Mouse (Mus musculus) hindbrain, embryonic 14.5 days (tissue): ENCODE measurements around the gene Ube2m. TPM values are rescaled to one million over a fixed set of nuclear protein-coding genes. Genes with fewer than 3 reads are reported as not detected.

ENCODE experiments used
- ATAC-seq: fragments of 200-750 bp; cut with Nextera tagmentation; 2 replicates; pipeline ENCODE4 v1.8.0; 2017; ENCODE audit warnings: moderate number of reproducible peaks, mild to moderate bottlenecking, moderate TSS enrichment, moderate library complexity; ENCODE audit not compliant: low FRiP score
- DNase-seq: peaks from one replicate; pipeline ENCODE4 v3.0.0-alpha.2; 2015; ENCODE audit warnings: low spot score
- H3K27ac ChIP-seq: fragments of 300-500 bp; sonication (generic); 2 replicates; pipeline ENCODE4 v1.5.1; 2014; ENCODE audit warnings: mild to moderate bottlenecking, moderate library complexity
- H3K27me3 ChIP-seq: fragments of 300-500 bp; sonication (generic); 2 replicates; pipeline ENCODE4 v1.6.1; 2014; ENCODE audit warnings: mild to moderate bottlenecking, low read length, mixed read lengths; ENCODE audit not compliant: control insufficient read depth, insufficient read depth
- H3K36me3 ChIP-seq: fragments of 300-500 bp; sonication (generic); replicated peaks from 2 replicates; pipeline ENCODE4 v1.6.1; 2014; ENCODE audit not compliant: control insufficient read depth, insufficient read depth
- H3K4me1 ChIP-seq: fragments of 300-500 bp; sonication (generic); replicated peaks from 2 replicates; pipeline ENCODE4 v1.6.1; 2014; ENCODE audit warnings: antibody characterized with exemption, low read length, mixed read lengths; ENCODE audit not compliant: control insufficient read depth, insufficient read depth
- H3K4me2 ChIP-seq: fragments of 300-500 bp; sonication (generic); replicated peaks from 2 replicates; pipeline ENCODE4 v1.6.1; 2014; ENCODE audit warnings: mild to moderate bottlenecking, moderate library complexity
- H3K4me3 ChIP-seq: fragments of 300-500 bp; sonication (generic); replicated peaks from 2 replicates; pipeline ENCODE4 v1.5.1; 2014; ENCODE audit warnings: mild to moderate bottlenecking, low read length
- H3K9ac ChIP-seq: fragments of 300-500 bp; sonication (generic); 2 replicates; pipeline ENCODE4 v1.6.1; 2014
- H3K9me3 ChIP-seq: fragments of 300-500 bp; sonication (generic); 2 replicates; pipeline ENCODE4 v1.6.1; 2016; ENCODE audit warnings: low read length; ENCODE audit not compliant: control insufficient read depth
- WGBS: fragments of 180-500 bp; shearing (Covaris S2); extraction: QIAGEN DNeasy Blood & Tissue Kit; methylation state at CpG from one replicate; pipeline ENCODE4 v1.1.7; 2014; 5-methylcytosine and 5-hydroxymethylcytosine counted together
- polyA plus RNA-seq: library from polyadenylated mRNA; unstranded; fragments of >200 nt; fragmentation: Nextera tagmentation; extraction: Ambion mirVana; gene quantifications from 2 replicates; pipeline ENCODE4 v1.2.1, GENCODE M21; 2014

The Ube2m gene
- polyA plus RNA-seq, 1 experiment from 2014 or later, result 179 TPM

DNA sequence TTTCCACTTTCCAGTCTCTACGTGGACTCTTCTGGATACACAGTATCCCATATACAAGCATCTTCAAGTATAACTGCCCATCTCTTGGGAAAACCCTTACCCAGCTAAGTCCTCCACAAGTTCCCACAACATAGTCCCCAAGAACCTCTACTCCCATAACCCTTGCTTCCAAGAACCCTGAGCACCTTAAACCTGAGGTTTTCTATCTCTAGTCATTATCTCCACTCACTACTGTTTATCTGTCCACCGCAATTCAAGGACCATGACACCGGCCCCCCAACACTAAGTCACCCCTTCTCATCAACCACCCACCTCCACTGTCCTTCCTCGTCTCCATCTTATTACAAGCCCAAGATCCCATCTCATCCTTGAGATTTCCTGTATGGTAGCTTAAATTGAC is 1.3 kb downstream of the Ube2m start:
- H3K4me3 ChIP-seq, result peak overlapping the region; percentile 81
- peak overlapping the region; percentile 99; the same call in 1 of the 2 replicates for H3K27ac ChIP-seq
- 54% methylated on average over 4 of the region's 4 CpGs for WGBS
- DNase-seq (no peak), ATAC-seq (no peak)
- H3K9ac ChIP-seq, result peak overlapping the region; percentile 94
- H3K36me3 ChIP-seq, result peaks cover 34% of the 10 kb centered on the region
- H3K27me3 ChIP-seq, result peaks cover 5% of the 10 kb centered on the region
- H3K4me1 ChIP-seq, result peaks cover 35% of the 10 kb centered on the region
- no peaks in the 10 kb centered on the region for H3K9me3 ChIP-seq
- peak overlapping the region; percentile 87 for H3K4me2 ChIP-seq

GRCm38 (mm10) chr7:13035211-13035855 is 2.7 kb downstream of the Ube2m start:
- peaks cover 35% of the 10 kb centered on the region for H3K4me1 ChIP-seq
- H3K27ac ChIP-seq, result peak overlapping the region; percentile 93
- peaks cover 49% of the 10 kb centered on the region for H3K36me3 ChIP-seq
- peak overlapping the region; percentile 48; the same call in 1 of the 2 replicates for H3K4me3 ChIP-seq
- peak overlapping the region; percentile 75 for H3K4me2 ChIP-seq
- WGBS, result 84% methylated on average over 17 of the region's 17 CpGs
- no peak for DNase-seq
- no peaks in the 10 kb centered on the region for H3K9me3 ChIP-seq
- no peak; the same call in 1 of the 2 replicates for ATAC-seq
- H3K27me3 ChIP-seq, result no peaks in the 10 kb centered on the region
- peak overlapping the region; percentile 20; the same call in 1 of the 2 replicates for H3K9ac ChIP-seq

GRCm38 (mm10) chr7:13034148-13034977 is 3.7 kb downstream of the Ube2m start, which contains the start of gene Chmp2a:
TSS of gene Chmp2a (minus strand) at chr7:13034807.
- Histone ChIP-seq H3K36me3 (peaks cover 59% of the 10 kb centered on the region), H3K9ac (peak within 1 kb of the TSS; percentile 73), H3K27ac (peak within 1 kb of the TSS; percentile 93), H3K4me1 (peaks cover 35% of the 10 kb centered on the region), H3K27me3 (no peaks in the 10 kb centered on the region), H3K9me3 (no peaks in the 10 kb centered on the region), H3K4me2 (peak within 1 kb of the TSS; percentile 75), H3K4me3 (peak within 1 kb of the TSS; percentile 48)
- under 1% methylated on average over 45 of the region's 45 CpGs for WGBS
- ATAC-seq, result peak; percentile 84
- peak; percentile 98 for DNase-seq

GRCm38 (mm10) chr7:13033451-13034147 is 4.5 kb downstream of the Ube2m start:
- DNase-seq, result no peak
- Histone ChIP-seq H3K9me3 (no peaks in the 10 kb centered on the region), H3K4me3 (peak overlapping the region; percentile 48), H3K36me3 (peaks cover 66% of the 10 kb centered on the region), H3K4me1 (peaks cover 27% of the 10 kb centered on the region), H3K9ac (peak overlapping the region; percentile 73), H3K27ac (peak overlapping the region; percentile 93), H3K4me2 (peak overlapping the region; percentile 75), H3K27me3 (no peaks in the 10 kb centered on the region)
- ATAC-seq, result no peak
- WGBS, result 53% methylated on average over 13 of the region's 13 CpGs

- Histone ChIP-seq H3K36me3 (peaks cover 77% of the 10 kb centered on the region), H3K9me3 (no peaks in the 10 kb centered on the region), H3K4me3 (no peak overlapping the region), H3K4me1 (peaks cover 27% of the 10 kb centered on the region), H3K9ac (no peak overlapping the region), H3K4me2 (no peak overlapping the region), H3K27me3 (no peaks in the 10 kb centered on the region), H3K27ac (no peak overlapping the region)
- DNase-seq, result no peak
- WGBS, result 93% methylated on average over 7 of the region's 7 CpGs
- no peak for ATAC-seq
These were observed 5.5 kb downstream of the Ube2m start for GRCm38 (mm10) chr7:13032541-13032940.

DNA sequence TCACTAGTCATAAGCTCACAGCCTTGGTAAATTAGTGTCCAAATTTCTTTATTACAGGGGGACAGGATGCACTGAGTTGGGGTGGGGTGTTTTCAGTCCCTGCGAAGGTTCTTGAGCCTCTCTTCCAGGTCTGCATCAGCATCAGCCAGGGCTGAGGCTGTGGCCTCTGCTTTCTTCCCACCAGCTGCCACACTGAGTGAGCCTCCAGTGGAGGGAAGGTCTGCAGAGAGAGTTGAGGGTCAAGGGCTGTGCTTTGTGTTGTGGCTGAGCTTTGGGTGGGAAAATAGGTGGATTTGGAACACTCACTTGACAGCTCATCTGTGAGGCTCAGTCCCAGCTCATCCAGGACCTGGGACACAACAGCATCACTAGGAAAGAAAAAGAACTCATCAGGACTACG is 6.1 kb downstream of the Ube2m start:
- H3K4me1 ChIP-seq, result peaks cover 27% of the 10 kb centered on the region
- no peak overlapping the region for H3K4me3 ChIP-seq
- DNase-seq, result no peak
- no peak overlapping the region for H3K9ac ChIP-seq
- H3K4me2 ChIP-seq, result no peak overlapping the region
- ATAC-seq, result no peak
- H3K27me3 ChIP-seq, result no peaks in the 10 kb centered on the region
- 87% methylated on average over 2 of the region's 2 CpGs for WGBS
- no peak overlapping the region for H3K27ac ChIP-seq
- H3K36me3 ChIP-seq, result peaks cover 82% of the 10 kb centered on the region
- H3K9me3 ChIP-seq, result no peaks in the 10 kb centered on the region

- 78% methylated on average over 5 of the region's 5 CpGs for WGBS
- Histone ChIP-seq H3K9ac (no peak overlapping the region), H3K36me3 (peaks cover 85% of the 10 kb centered on the region), H3K27me3 (no peaks in the 10 kb centered on the region), H3K4me2 (no peak overlapping the region), H3K9me3 (no peaks in the 10 kb centered on the region), H3K4me1 (peaks cover 27% of the 10 kb centered on the region), H3K27ac (no peak overlapping the region), H3K4me3 (no peak overlapping the region)
- ATAC-seq, result no peak
- peak; percentile 36 for DNase-seq
These were observed 7.0 kb downstream of the Ube2m start for GRCm38 (mm10) chr7:13031069-13031468.

GRCm38 (mm10) chr7:13028986-13029385 is 9.1 kb downstream of the Ube2m start:
- Histone ChIP-seq H3K36me3 (peaks cover 81% of the 10 kb centered on the region), H3K27me3 (no peaks in the 10 kb centered on the region), H3K9ac (no peak overlapping the region), H3K4me1 (peaks cover 27% of the 10 kb centered on the region), H3K9me3 (no peaks in the 10 kb centered on the region), H3K4me3 (no peak overlapping the region), H3K4me2 (no peak overlapping the region), H3K27ac (no peak overlapping the region)
- DNase-seq, result no peak
- WGBS, result 87% methylated on average over 4 of the region's 4 CpGs
- ATAC-seq, result no peak
